Mouse (Mus musculus): ENCODE data around the gene Cort. TPM values are rescaled to one million over a fixed set of nuclear protein-coding genes. Genes with fewer than 3 reads are reported as not detected.
"Not testable (repeated sequence)": the region's sequence is repeated elsewhere in the genome, so short reads cannot be mapped to it uniquely, and the experiment has no call there.

The Cort gene
- polyA plus RNA-seq, 2 experiments: 0.26 to 0.59 TPM

DNA sequence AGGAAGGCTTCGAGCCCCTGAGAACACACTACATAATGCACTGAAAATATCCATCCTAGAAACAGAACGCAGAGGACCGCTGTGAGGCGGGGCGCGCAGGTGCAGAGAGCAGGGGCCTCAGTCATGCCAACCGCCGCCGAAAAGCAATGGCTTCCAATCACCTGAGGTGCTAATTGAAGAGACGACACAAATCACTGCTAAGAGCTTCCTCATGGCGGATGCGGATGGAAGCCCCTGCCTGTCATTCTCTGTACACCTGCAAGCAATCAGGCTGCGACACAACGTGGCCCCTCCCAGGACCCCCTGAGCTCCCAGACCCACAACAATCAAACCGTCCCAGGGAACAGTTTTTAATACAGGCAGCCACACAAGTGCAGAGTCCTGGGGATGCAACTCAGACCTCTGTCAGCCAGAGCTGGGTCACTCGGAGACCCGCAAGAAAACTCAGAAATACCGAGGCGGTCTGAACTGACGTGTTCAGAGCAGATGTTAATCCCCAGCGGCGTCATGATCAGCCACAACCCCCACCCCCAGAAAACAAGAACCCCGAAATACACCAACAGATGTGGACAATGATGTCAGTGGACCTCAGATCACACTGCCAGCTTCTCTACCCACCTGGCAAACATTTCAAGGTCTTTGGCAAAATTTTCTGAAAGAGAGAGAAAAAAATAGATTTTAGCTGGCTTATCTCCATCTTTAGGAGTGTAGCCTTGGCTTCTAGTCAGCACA is 4.6 kb upstream of the Cort start:
- Histone ChIP-seq H3K9me3 (ENCODE audit: control insufficient read depth, low read length) (no peaks in the 10 kb centered on the region), H3K9ac (ENCODE audit: low read depth, low read length, severe bottlenecking) (no peak overlapping the region), H3K27ac (replicated peaks; ENCODE audit: low read depth, low read length) (no peak overlapping the region), H3K4me3 (replicated peaks; ENCODE audit: low read length) (no peak overlapping the region), H3K27me3 (ENCODE audit: control insufficient read depth, insufficient read depth, low read length) (no peaks in the 10 kb centered on the region), H3K4me1 (ENCODE audit: control insufficient read depth, insufficient read depth, low read length) (peaks cover 2% of the 10 kb centered on the region; the same call in 1 of the 2 replicates), H3K4me2 (replicated peaks; ENCODE audit: low read depth, low read length, severe bottlenecking) (no peak overlapping the region), H3K36me3 (ENCODE audit: control insufficient read depth, insufficient read depth, low read length) (peaks cover 11% of the 10 kb centered on the region; the same call in 1 of the 2 replicates)
- ATAC-seq (ENCODE audit: low FRiP score, low read depth): no peak
- no peak for TF ChIP-seq POLR2A (IDR thresholded peaks at IDR 0.05; ENCODE audit: borderline replicate concordance, extremely low read depth, insufficient read depth, insufficient read length)
- WGBS: 78% methylated on average over 23 of the region's 23 CpGs
- DNase-seq (ENCODE audit: low spot score): no peak

DNA sequence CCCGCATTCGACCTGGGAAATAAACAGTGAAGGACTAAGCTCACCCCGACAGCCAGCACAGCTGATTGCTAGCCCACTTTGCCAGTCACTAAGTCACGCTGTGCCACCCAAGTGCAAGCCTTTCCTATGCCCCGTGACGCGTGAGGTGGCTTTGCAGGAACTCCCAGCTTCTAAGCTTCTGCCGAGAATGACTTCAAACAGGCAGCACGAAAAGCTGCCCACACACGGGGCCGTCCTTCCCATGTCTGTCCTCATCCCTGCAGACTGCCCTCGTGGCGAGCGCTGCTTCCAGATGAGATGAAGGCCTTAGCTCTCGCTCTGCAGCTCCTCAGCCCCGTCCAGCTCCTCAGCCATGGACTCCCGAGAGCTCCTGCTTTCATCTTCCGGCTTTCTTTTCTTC is 1.9 kb upstream of the Cort start:
- Histone ChIP-seq H3K27ac (replicated peaks; ENCODE audit: low read depth, low read length) (no peak overlapping the region), H3K36me3 (ENCODE audit: control insufficient read depth, insufficient read depth, low read length) (peaks cover 14% of the 10 kb centered on the region; the same call in 1 of the 2 replicates), H3K9ac (ENCODE audit: low read depth, low read length, severe bottlenecking) (no peak overlapping the region), H3K4me1 (ENCODE audit: control insufficient read depth, insufficient read depth, low read length) (peaks cover 2% of the 10 kb centered on the region; the same call in 1 of the 2 replicates), H3K9me3 (ENCODE audit: control insufficient read depth, low read length) (no peaks in the 10 kb centered on the region), H3K4me2 (replicated peaks; ENCODE audit: low read depth, low read length, severe bottlenecking) (no peak overlapping the region), H3K27me3 (ENCODE audit: control insufficient read depth, insufficient read depth, low read length) (no peaks in the 10 kb centered on the region), H3K4me3 (replicated peaks; ENCODE audit: low read length) (no peak overlapping the region)
- no peak for TF ChIP-seq POLR2A (IDR thresholded peaks at IDR 0.05; ENCODE audit: borderline replicate concordance, extremely low read depth, insufficient read depth, insufficient read length)
- ATAC-seq (ENCODE audit: low FRiP score, low read depth): no peak
- DNase-seq (ENCODE audit: low spot score): no peak
- 85% methylated on average over 18 of the region's 18 CpGs for WGBS

DNA sequence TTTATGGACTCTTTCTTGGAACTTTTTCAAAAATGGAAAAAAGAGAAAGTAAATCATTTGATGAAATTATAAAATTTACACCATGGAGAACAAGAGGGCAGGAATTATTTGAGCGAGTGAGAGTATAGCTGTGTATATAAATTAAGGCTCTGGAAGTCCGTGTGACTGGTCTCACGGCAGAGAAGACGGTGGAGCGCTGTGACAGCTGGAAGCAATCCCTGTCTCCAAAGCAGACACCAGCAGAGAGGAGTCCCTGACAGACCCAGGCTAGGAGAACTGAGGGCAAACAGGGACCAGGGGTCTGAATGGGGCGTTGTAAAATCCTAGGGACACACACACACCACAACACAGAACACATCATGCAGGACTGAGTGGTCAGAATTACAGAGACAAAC is 451 bp downstream of the Cort start:
- Histone ChIP-seq H3K36me3 (ENCODE audit: control insufficient read depth, insufficient read depth, low read length) (peaks cover 19% of the 10 kb centered on the region), H3K4me2 (replicated peaks; ENCODE audit: low read depth, low read length, severe bottlenecking) (no peak overlapping the region), H3K27me3 (ENCODE audit: control insufficient read depth, insufficient read depth, low read length) (no peaks in the 10 kb centered on the region), H3K9me3 (ENCODE audit: control insufficient read depth, low read length) (no peaks in the 10 kb centered on the region), H3K4me1 (ENCODE audit: control insufficient read depth, insufficient read depth, low read length) (peaks cover 2% of the 10 kb centered on the region; the same call in 1 of the 2 replicates), H3K4me3 (replicated peaks; ENCODE audit: low read length) (no peak overlapping the region), H3K27ac (replicated peaks; ENCODE audit: low read depth, low read length) (no peak overlapping the region), H3K9ac (ENCODE audit: low read depth, low read length, severe bottlenecking) (no peak overlapping the region)
- ATAC-seq (ENCODE audit: low FRiP score, low read depth) (no peak), DNase-seq (ENCODE audit: low spot score) (no peak)
- WGBS: 60% methylated on average over 6 of the region's 6 CpGs
- no peak for TF ChIP-seq POLR2A (IDR thresholded peaks at IDR 0.05; ENCODE audit: borderline replicate concordance, extremely low read depth, insufficient read depth, insufficient read length)

DNA sequence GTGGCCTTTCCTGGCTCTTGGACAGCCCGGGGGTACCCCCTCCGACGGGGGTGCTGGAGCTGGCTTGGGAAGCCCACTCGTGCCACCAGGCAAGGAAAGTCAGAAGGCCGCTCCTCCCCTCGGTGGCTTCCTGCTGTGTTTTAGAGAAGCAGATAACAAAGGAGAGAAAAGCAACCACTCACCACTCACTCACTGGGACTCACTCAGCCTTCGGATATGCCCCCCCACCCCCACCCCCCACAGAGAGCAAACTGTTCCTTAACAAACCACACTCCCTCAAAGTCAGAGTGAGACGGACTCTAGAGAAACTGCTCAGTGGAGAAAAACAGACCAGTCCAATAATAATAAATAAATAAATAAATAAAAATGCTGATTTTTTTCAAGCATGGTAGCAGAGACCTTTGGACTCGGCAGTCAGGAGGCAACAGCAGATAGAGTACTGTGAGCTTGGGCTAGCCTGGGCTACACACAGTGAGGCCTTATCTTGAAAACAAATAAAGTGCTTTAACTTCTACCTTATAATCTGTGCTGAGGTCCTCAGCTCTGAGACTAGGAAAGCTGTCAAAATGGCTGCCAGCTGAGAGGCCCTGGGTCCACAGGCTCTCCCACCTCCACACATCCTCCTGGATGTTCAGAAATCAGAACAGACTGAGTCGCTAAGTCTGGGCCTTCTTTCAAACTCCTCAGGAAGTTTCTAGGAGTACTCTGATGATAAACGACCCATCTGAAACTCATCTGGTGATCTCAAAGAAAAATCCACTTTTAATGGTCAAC is 1.0 kb downstream of the Cort start:
- no peak overlapping the region for H3K4me3 ChIP-seq (replicated peaks; ENCODE audit: low read length)
- 67% methylated on average over 11 of the region's 11 CpGs for WGBS

DNA sequence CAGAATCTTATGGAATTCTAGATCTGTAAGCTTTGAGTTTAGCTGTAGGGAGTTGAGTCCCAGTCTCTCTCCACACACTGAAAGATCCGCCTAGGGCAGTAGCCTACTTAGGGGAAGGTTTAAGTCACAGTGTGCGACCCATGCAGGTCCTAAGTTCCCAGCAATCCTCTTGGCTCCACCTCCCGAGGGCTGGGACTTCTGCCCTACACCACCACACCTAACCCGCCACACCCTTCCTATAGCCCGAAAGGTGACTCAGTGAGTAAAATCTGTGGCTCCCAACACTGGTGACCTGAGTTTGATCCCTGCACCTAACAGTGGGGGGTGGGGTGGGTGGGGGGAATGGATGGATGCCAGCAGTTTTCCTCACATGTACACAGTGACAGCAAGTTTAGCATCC is 3.1 kb downstream of the Cort start:
- Histone ChIP-seq H3K4me1 (ENCODE audit: control insufficient read depth, insufficient read depth, low read length) (peaks cover 2% of the 10 kb centered on the region; the same call in 1 of the 2 replicates), H3K36me3 (ENCODE audit: control insufficient read depth, insufficient read depth, low read length) (peaks cover 17% of the 10 kb centered on the region), H3K27ac (replicated peaks; ENCODE audit: low read depth, low read length) (no peak overlapping the region), H3K9me3 (ENCODE audit: control insufficient read depth, low read length) (no peaks in the 10 kb centered on the region), H3K4me3 (replicated peaks; ENCODE audit: low read length) (no peak overlapping the region), H3K27me3 (ENCODE audit: control insufficient read depth, insufficient read depth, low read length) (no peaks in the 10 kb centered on the region), H3K4me2 (replicated peaks; ENCODE audit: low read depth, low read length, severe bottlenecking) (no peak overlapping the region), H3K9ac (ENCODE audit: low read depth, low read length, severe bottlenecking) (no peak overlapping the region)
- TF ChIP-seq POLR2A (IDR thresholded peaks at IDR 0.05; ENCODE audit: borderline replicate concordance, extremely low read depth, insufficient read depth, insufficient read length): no peak
- DNase-seq (ENCODE audit: low spot score): no peak
- ATAC-seq (ENCODE audit: low FRiP score, low read depth): no peak
- 63% methylated on average over 5 of the region's 5 CpGs for WGBS

More for the DNA sequence above, 1.0 kb downstream of the Cort start:
- ATAC-seq (ENCODE audit: low FRiP score, low read depth) (no peak), DNase-seq (ENCODE audit: low spot score) (no peak)
- Histone ChIP-seq H3K4me2 (replicated peaks; ENCODE audit: low read depth, low read length, severe bottlenecking) (no peak overlapping the region), H3K27ac (replicated peaks; ENCODE audit: low read depth, low read length) (no peak overlapping the region), H3K9ac (ENCODE audit: low read depth, low read length, severe bottlenecking) (no peak overlapping the region), H3K36me3 (ENCODE audit: control insufficient read depth, insufficient read depth, low read length) (peaks cover 19% of the 10 kb centered on the region), H3K27me3 (ENCODE audit: control insufficient read depth, insufficient read depth, low read length) (no peaks in the 10 kb centered on the region), H3K4me1 (ENCODE audit: control insufficient read depth, insufficient read depth, low read length) (peaks cover 2% of the 10 kb centered on the region; the same call in 1 of the 2 replicates), H3K9me3 (ENCODE audit: control insufficient read depth, low read length) (no peaks in the 10 kb centered on the region)
- no peak for TF ChIP-seq POLR2A (IDR thresholded peaks at IDR 0.05; ENCODE audit: borderline replicate concordance, extremely low read depth, insufficient read depth, insufficient read length)

DNA sequence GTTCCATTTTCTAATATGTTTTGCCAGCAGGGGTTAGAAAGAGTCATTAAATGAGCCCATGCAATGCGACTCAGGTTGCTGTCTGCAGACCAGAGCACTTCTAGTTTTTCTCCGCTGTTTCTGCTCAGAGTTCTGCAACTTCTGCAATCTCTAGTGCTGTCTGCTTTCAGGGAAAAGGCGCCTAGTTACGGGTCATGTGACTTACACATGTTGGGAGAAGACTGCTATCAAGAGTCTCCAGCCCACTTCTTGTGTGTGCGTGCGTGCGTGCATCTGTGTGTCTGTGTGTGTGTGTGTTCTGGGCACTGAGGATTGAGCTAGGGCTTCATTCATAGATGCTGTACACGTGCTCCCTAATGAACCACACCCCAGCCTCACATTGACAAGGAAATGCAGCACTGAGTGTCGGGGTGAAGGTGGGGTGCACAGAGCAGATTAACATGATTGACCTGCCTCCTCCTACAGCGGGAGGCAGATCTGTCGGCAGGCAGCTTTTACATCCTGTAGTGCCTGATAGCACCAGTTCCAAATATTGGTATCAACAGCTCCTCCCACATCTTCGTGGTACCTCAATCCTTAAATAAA is 6.5 kb downstream of the Cort start:
- WGBS: 77% methylated on average over 12 of the region's 12 CpGs

More for the DNA sequence above, 6.5 kb downstream of the Cort start:
- H3K9ac ChIP-seq (ENCODE audit: low read depth, low read length, severe bottlenecking); H3K4me2 ChIP-seq (replicated peaks; ENCODE audit: low read depth, low read length, severe bottlenecking); H3K27ac ChIP-seq (replicated peaks; ENCODE audit: low read depth, low read length); H3K27me3 ChIP-seq (ENCODE audit: control insufficient read depth, insufficient read depth, low read length); ATAC-seq (ENCODE audit: low FRiP score, low read depth); H3K4me3 ChIP-seq (replicated peaks; ENCODE audit: low read length); H3K36me3 ChIP-seq (ENCODE audit: control insufficient read depth, insufficient read depth, low read length); H3K9me3 ChIP-seq (ENCODE audit: control insufficient read depth, low read length); H3K4me1 ChIP-seq (ENCODE audit: control insufficient read depth, insufficient read depth, low read length); DNase-seq (ENCODE audit: low spot score): not testable (repeated sequence)

Measured in limb, embryonic 14.5 days (tissue).